Mouse (Mus musculus) ES-E14 (cell line): ENCODE results near the gene Hist1h4j. TPM values are rescaled to one million over a fixed set of nuclear protein-coding genes. Genes with fewer than 3 reads are reported as not detected.
"Not testable (repeated sequence)": the region's sequence is repeated elsewhere in the genome, so short reads cannot be mapped to it uniquely, and the experiment has no call there.

Experiments used
- DNase-seq: peaks from one replicate; pipeline ENCODE4 v3.0.0-alpha.2; 2013; ENCODE audit warnings: low read depth, low spot score
- H3K27ac ChIP-seq: 2 replicates; pipeline ENCODE4 v1.5.1; 2012; ENCODE audit warnings: low read depth, mild to moderate bottlenecking, low read length, moderate library complexity, mixed read lengths; ENCODE audit not compliant: poor library complexity, insufficient read depth, severe bottlenecking
- H3K36me3 ChIP-seq: 2 replicates; pipeline ENCODE4 v1.6.1; 2012; ENCODE audit warnings: mild to moderate bottlenecking, low read length, moderate library complexity, mixed read lengths; ENCODE audit not compliant: control insufficient read depth, poor library complexity, insufficient read depth, severe bottlenecking
- H3K4me1 ChIP-seq, 2 experiments: fragments of 150-350 bp in 1 of 2; sonication (generic) in 1 of 2; 2 replicates each; pipeline ENCODE4 v1.6.1; 2012; ENCODE audit warnings: low read length in 2 of 2, mild to moderate bottlenecking in 1 of 2, mixed read lengths in 1 of 2; ENCODE audit not compliant: control insufficient read depth in 2 of 2, insufficient read depth in 2 of 2, poor library complexity in 1 of 2
- H3K4me3 ChIP-seq, 2 experiments: fragments of 150-350 bp in 1 of 2; sonication (generic) in 1 of 2; 2 replicates each; pipeline ENCODE4 v1.5.1; 2012; ENCODE audit warnings: low read length in 2 of 2, low read depth in 1 of 2, mild to moderate bottlenecking in 1 of 2, mixed read lengths in 1 of 2; ENCODE audit not compliant: insufficient read depth in 1 of 2, poor library complexity in 1 of 2, severe bottlenecking in 1 of 2
- H3K9ac ChIP-seq: 2 replicates; pipeline ENCODE4 v1.6.1; 2012; ENCODE audit warnings: low read depth, mild to moderate bottlenecking, low read length, mixed read lengths; ENCODE audit not compliant: poor library complexity, insufficient read depth, severe bottlenecking
- H3K9me3 ChIP-seq: fragments of 150-350 bp; sonication (generic); 2 replicates; pipeline ENCODE4 v1.6.1; 2012; ENCODE audit warnings: low read depth, mild to moderate bottlenecking, low read length; ENCODE audit not compliant: control insufficient read depth, insufficient read depth
- CHD2 ChIP-seq: IDR thresholded peaks from 2 replicates; pipeline ENCODE4 v1.6.1; 2014; ENCODE audit warnings: mild to moderate bottlenecking, low read depth, low read length, inconsistent platforms
- HCFC1 ChIP-seq: IDR thresholded peaks from 2 replicates; pipeline ENCODE4 v1.6.1; 2012; ENCODE audit warnings: low read length, inconsistent platforms, borderline replicate concordance; ENCODE audit not compliant: insufficient read depth
- MAFK ChIP-seq: IDR thresholded peaks from 2 replicates; pipeline ENCODE4 v1.6.1; 2014; ENCODE audit warnings: mild to moderate bottlenecking, low read depth, low read length, inconsistent platforms; ENCODE audit not compliant: insufficient read depth
- ZC3H11A ChIP-seq: IDR thresholded peaks from 2 replicates; pipeline ENCODE4 v1.6.1; 2012; ENCODE audit warnings: low read depth, mild to moderate bottlenecking, inconsistent platforms, low read length, borderline replicate concordance
- ZNF384 ChIP-seq: IDR thresholded peaks from 2 replicates; pipeline ENCODE4 v1.6.1; 2012; ENCODE audit warnings: low read depth, low read length, inconsistent platforms
- in situ Hi-C, 2 experiments: fragments of 600-800 bp; cut with MboI; formaldehyde crosslinking; loops; one replicate each; pipeline ENCODE4 v1.15.1; 2025; ENCODE audit warnings: low sequenced_read_pairs in 2 of 2, inconsistent platforms in 1 of 2; ENCODE audit not compliant: unreplicated experiment in 2 of 2
- total RNA-seq: library from RNA; depleted of rRNA; stranded (reverse); fragments of 300-350 nt; gene quantifications from 2 replicates; pipeline ENCODE4 v1.2.3, GENCODE M21; 2012

Gene Hist1h4j
- total RNA-seq, 1 experiment = 260 TPM

DNA sequence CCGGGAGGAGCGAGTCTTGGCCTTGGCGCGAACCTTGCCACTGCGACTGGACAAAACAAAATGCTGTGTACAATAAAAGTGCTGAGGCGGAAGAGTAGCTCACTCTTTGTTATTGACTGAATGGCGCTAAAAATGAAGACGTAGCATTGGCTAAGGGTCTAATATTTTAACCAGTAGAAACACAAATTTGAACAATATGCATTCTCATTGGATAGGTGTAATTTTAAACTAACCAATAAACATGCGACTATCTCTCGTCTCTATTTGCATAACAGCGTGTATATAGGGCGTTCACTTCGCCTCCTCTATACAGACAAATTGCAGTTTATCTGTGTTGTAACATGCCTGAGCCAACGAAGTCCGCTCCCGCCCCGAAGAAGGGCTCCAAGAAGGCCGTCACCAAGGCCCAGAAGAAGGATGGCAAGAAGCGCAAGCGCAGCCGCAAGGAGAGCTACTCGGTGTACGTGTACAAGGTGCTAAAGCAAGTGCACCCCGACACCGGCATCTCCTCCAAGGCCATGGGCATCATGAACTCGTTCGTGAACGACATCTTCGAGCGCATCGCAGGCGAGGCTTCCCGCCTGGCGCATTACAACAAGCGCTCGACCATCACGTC is 13.0 kb upstream of the Hist1h4j start, which contains the start of gene Hist1h2bm:
Hist1h2bm (plus strand) TSS at position 288 of the 616 bp plus-strand sequence.
- not testable (repeated sequence) for H3K36me3 ChIP-seq, H3K9me3 ChIP-seq, H3K4me1 ChIP-seq
- in situ Hi-C loops = loop anchor here in 1 of 2 experiments (25.0 kb wide), 1 partner anchor 560 kb away; no protein-coding TSS in a partner anchor
- peak; percentile 81 for DNase-seq
- Histone ChIP-seq H3K4me3 (peak within 1 kb of the TSS; percentile 61 to 74), H3K27ac (peak within 1 kb of the TSS; percentile 98), H3K9ac (peak within 1 kb of the TSS; percentile 90)
- TF ChIP-seq CHD2 (peak; percentile 87), MAFK (peak; percentile 50; the same call in 1 of the 2 replicates)

DNA sequence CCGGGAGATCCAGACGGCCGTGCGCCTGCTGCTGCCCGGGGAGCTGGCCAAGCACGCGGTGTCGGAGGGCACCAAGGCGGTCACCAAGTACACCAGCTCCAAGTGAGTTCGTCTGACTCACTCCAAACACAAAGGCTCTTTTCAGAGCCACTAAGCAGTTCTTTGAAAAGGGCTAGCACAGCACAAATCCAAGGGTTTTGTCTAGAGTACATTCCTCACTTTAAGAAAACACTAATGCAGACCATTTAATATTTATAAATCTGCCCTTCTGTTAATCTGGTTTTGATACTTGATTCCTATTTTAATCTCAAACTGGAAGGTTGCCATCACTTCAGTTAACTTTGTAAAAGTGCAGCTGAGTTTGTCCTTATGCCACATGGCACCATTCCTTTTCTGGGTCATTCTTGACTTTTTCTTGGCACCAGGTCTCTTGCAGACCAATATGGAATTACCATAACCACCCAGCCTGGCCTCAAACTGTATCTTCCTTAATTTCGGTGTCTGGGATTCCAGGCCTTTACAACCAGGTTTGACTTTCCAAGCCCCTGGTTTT is 12.4 kb upstream of the Hist1h4j start:
- H3K9me3 ChIP-seq = peaks cover 3% of the 10 kb centered on the region
- no peak for DNase-seq
- peak overlapping the region; percentile 65 for H3K9ac ChIP-seq
- in situ Hi-C loops = loop anchor here in 1 of 2 experiments (25.0 kb wide), 1 partner anchor 560 kb away; no protein-coding TSS in a partner anchor
- H3K4me1 ChIP-seq = no peaks in the 10 kb centered on the region
- peak overlapping the region; percentile 71; the same call in 1 of the 2 replicates for H3K27ac ChIP-seq
- no peak for TF ChIP-seq ZC3H11A
- peak overlapping the region in 1 of 2 experiments; percentile 40; a peak in 2 of 4 replicates for H3K4me3 ChIP-seq
- H3K36me3 ChIP-seq = no peaks in the 10 kb centered on the region

DNA sequence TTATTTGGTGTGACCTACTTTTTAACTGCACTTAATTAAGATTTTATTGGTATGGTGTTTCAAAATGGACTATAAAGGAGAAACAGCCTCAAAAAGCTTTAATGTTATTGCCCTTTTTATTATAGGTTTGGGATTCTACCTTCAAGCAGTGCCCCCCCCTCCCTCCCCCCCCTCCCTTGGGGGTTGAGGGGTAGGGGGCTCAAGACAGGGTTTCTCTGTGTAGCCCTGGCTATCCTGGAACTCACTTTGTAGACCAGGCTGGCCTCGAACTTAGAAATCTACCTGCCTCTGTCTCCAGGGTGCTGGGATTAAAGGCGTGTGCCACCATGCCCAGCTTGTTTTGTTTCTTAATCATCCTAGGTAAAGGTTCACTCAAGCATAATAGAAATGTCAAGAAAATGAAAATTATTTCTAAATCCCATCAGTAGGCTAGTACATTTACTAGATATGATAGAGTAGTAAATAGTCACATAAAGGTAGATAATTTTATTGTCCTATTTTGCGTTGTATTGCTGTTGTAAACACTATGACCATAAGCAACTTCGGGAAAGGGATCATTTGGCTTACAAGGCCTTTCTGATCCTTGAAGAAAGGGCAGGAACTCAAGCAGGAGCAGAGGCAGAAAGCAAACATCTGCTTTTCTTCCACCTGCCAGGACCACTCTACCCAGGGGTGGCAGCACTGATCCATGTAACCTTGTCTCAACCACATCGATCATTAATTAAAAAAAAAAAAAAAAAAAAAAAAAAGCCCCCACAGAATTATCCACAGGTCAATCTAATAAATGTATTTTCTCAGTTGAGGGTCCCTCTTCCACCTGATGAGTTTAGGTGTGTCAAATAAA is 11.6 kb upstream of the Hist1h4j start:
- DNase-seq = no peak
- Histone ChIP-seq H3K27ac (no peak overlapping the region), H3K36me3 (no peaks in the 10 kb centered on the region), H3K9ac (no peak overlapping the region; the same call in 1 of the 2 replicates), H3K4me1 (no peaks in the 10 kb centered on the region), H3K4me3 (no peak overlapping the region), H3K9me3 (peaks cover 6% of the 10 kb centered on the region)
- in situ Hi-C loops = loop anchor here in 1 of 2 experiments (25.0 kb wide), 1 partner anchor 561 kb away; no protein-coding TSS in a partner anchor
- TF ChIP-seq MAFK (no peak), CHD2 (no peak), ZNF384 (no peak), ZC3H11A (no peak), HCFC1 (no peak)

DNA sequence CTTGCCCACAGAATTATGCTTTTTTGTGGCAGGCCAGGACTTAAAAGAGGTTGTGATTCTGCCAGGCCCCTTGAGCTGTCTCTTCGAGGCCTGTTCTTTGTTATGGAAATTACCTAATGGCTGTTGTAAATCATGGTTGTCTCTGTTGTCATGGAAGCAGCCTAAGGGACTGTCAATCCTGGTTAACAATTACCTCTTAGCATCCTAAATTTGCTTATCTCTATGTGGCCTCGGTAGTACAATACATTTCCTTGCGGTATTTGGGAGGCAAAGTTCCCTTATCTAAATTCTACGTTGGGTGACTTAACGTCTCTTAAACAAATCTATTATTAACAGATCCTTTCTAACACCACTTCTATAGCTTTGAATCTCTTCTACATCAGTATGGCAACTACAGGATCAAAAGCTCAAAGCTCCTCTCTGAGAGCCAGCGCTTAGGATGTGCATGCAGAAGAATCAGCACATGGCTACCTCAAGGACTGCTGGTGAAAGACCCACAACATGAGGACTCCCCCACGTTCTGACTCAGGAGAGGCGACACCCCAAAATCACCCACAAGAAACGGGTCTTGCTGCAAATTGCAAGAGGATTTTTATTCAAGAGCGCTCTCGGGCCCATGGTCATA is 6.8 kb upstream of the Hist1h4j start:
- Histone ChIP-seq H3K36me3 (no peaks in the 10 kb centered on the region), H3K27ac (no peak overlapping the region), H3K4me1 (no peaks in the 10 kb centered on the region), H3K4me3 (no peak overlapping the region), H3K9me3 (peaks cover 9% of the 10 kb centered on the region), H3K9ac (no peak overlapping the region)
- no peak for DNase-seq
- in situ Hi-C loops = loop anchor here (25.0 kb wide), 2 partner anchors 309 to 1834 kb away; partner anchors contain the start of genes Hist1h1d (in 2 of the 2), Hist1h2ad (in 2 of the 2), Hist1h2ae (in 2 of the 2) and Hist1h2bf (in 2 of the 2)
- TF ChIP-seq HCFC1 (no peak), ZC3H11A (no peak), ZNF384 (no peak), CHD2 (no peak), MAFK (no peak)
